Mouse (Mus musculus): ENCODE data around the gene Trmt10a. TPM values are rescaled to one million over a fixed set of nuclear protein-coding genes. Genes with fewer than 3 reads are reported as not detected.
A peak's percentile ranks its signal among the peaks of the same experiment; 100 is the strongest.

Trmt10a gene
- polyA plus RNA-seq (2012; rRNA removed), result 0.14 and 0.24 TPM in 2 replicates

- H3K27ac ChIP-seq (ENCODE audit: insufficient read depth, low read depth, low read length), result peak within 1 kb of the TSS; percentile 99
- WGBS, result under 1% methylated on average over 70 of the region's 70 CpGs
- H3K27me3 ChIP-seq (ENCODE audit: control insufficient read depth, insufficient read depth, low read length), result no peaks in the 10 kb centered on the region
These were observed at the start of gene Trmt10a for GRCm38 (mm10) chr3:138143315-138144059. Gene Trmt10a (plus strand): TSS chr3:138143448.

GRCm38 (mm10) chr3:138095301-138095700, 47.9 kb upstream of the Trmt10a start:
- Histone ChIP-seq H3K27ac (ENCODE audit: insufficient read depth, low read depth, low read length) (no peak overlapping the region), H3K27me3 (ENCODE audit: control insufficient read depth, insufficient read depth, low read length) (no peaks in the 10 kb centered on the region), H3K4me3 (ENCODE audit: low read depth, low read length) (no peak overlapping the region), H3K4me1 (ENCODE audit: control insufficient read depth, insufficient read depth, insufficient read length, low read length) (no peaks in the 10 kb centered on the region), H3K36me3 (ENCODE audit: control insufficient read depth, insufficient read depth, low read length) (peaks cover 72% of the 10 kb centered on the region)
- 69% methylated on average over 3 of the region's 3 CpGs for WGBS
- TF ChIP-seq POLR2A (IDR thresholded peaks at IDR 0.05; ENCODE audit: low read depth, low read length) (no peak), CTCF (IDR thresholded peaks at IDR 0.05; ENCODE audit: extremely low read depth, insufficient read length, insufficient replicate concordance, low read depth, low read length) (no peak)

More at GRCm38 (mm10) chr3:138143315-138144059, at the start of gene Trmt10a:
- Histone ChIP-seq H3K4me3 (ENCODE audit: low read depth, low read length) (peak within 1 kb of the TSS; percentile 96), H3K4me1 (ENCODE audit: control insufficient read depth, insufficient read depth, insufficient read length, low read length) (no peaks in the 10 kb centered on the region), H3K36me3 (ENCODE audit: control insufficient read depth, insufficient read depth, low read length) (no peaks in the 10 kb centered on the region)
- TF ChIP-seq POLR2A (IDR thresholded peaks at IDR 0.05; ENCODE audit: low read depth, low read length) (peak; percentile 81), CTCF (IDR thresholded peaks at IDR 0.05; ENCODE audit: extremely low read depth, insufficient read length, insufficient replicate concordance, low read depth, low read length) (no peak)

GRCm38 (mm10) chr3:138095718-138096117, 47.5 kb upstream of the Trmt10a start:
- no peak overlapping the region for H3K27ac ChIP-seq (ENCODE audit: insufficient read depth, low read depth, low read length)
- H3K36me3 ChIP-seq (ENCODE audit: control insufficient read depth, insufficient read depth, low read length), result peaks cover 72% of the 10 kb centered on the region
- no peak for TF ChIP-seq POLR2A (IDR thresholded peaks at IDR 0.05; ENCODE audit: low read depth, low read length)
- no peak for TF ChIP-seq CTCF (IDR thresholded peaks at IDR 0.05; ENCODE audit: extremely low read depth, insufficient read length, insufficient replicate concordance, low read depth, low read length)
- no peaks in the 10 kb centered on the region for H3K4me1 ChIP-seq (ENCODE audit: control insufficient read depth, insufficient read depth, insufficient read length, low read length)
- H3K27me3 ChIP-seq (ENCODE audit: control insufficient read depth, insufficient read depth, low read length), result no peaks in the 10 kb centered on the region
- H3K4me3 ChIP-seq (ENCODE audit: low read depth, low read length), result no peak overlapping the region
- 73% methylated on average over 10 of the region's 10 CpGs for WGBS

GRCm38 (mm10) chr3:138096263-138097028, 46.8 kb upstream of the Trmt10a start:
- H3K4me3 ChIP-seq (ENCODE audit: low read depth, low read length), result no peak overlapping the region
- H3K36me3 ChIP-seq (ENCODE audit: control insufficient read depth, insufficient read depth, low read length), result peaks cover 64% of the 10 kb centered on the region
- no peaks in the 10 kb centered on the region for H3K27me3 ChIP-seq (ENCODE audit: control insufficient read depth, insufficient read depth, low read length)
- no peaks in the 10 kb centered on the region for H3K4me1 ChIP-seq (ENCODE audit: control insufficient read depth, insufficient read depth, insufficient read length, low read length)
- TF ChIP-seq POLR2A (IDR thresholded peaks at IDR 0.05; ENCODE audit: low read depth, low read length) (no peak), CTCF (IDR thresholded peaks at IDR 0.05; ENCODE audit: extremely low read depth, insufficient read length, insufficient replicate concordance, low read depth, low read length) (no peak)
- 88% methylated on average over 19 of the region's 19 CpGs for WGBS
- no peak overlapping the region for H3K27ac ChIP-seq (ENCODE audit: insufficient read depth, low read depth, low read length)

GRCm38 (mm10) chr3:138097718-138098117, 45.5 kb upstream of the Trmt10a start:
- H3K4me3 ChIP-seq (ENCODE audit: low read depth, low read length), result no peak overlapping the region
- H3K4me1 ChIP-seq (ENCODE audit: control insufficient read depth, insufficient read depth, insufficient read length, low read length), result no peaks in the 10 kb centered on the region
- no peak overlapping the region for H3K27ac ChIP-seq (ENCODE audit: insufficient read depth, low read depth, low read length)
- no peak for TF ChIP-seq CTCF (IDR thresholded peaks at IDR 0.05; ENCODE audit: extremely low read depth, insufficient read length, insufficient replicate concordance, low read depth, low read length)
- no peak for TF ChIP-seq POLR2A (IDR thresholded peaks at IDR 0.05; ENCODE audit: low read depth, low read length)
- WGBS, result 76% methylated on average over 1 of the region's 1 CpGs
- H3K36me3 ChIP-seq (ENCODE audit: control insufficient read depth, insufficient read depth, low read length), result peaks cover 65% of the 10 kb centered on the region
- no peaks in the 10 kb centered on the region for H3K27me3 ChIP-seq (ENCODE audit: control insufficient read depth, insufficient read depth, low read length)

GRCm38 (mm10) chr3:138101936-138102335, 41.3 kb upstream of the Trmt10a start:
- no peak overlapping the region for H3K27ac ChIP-seq (ENCODE audit: insufficient read depth, low read depth, low read length)
- peaks cover 65% of the 10 kb centered on the region for H3K36me3 ChIP-seq (ENCODE audit: control insufficient read depth, insufficient read depth, low read length)
- no peaks in the 10 kb centered on the region for H3K27me3 ChIP-seq (ENCODE audit: control insufficient read depth, insufficient read depth, low read length)
- 89% methylated on average over 4 of the region's 4 CpGs for WGBS
- H3K4me1 ChIP-seq (ENCODE audit: control insufficient read depth, insufficient read depth, insufficient read length, low read length), result no peaks in the 10 kb centered on the region
- H3K4me3 ChIP-seq (ENCODE audit: low read depth, low read length), result no peak overlapping the region
- TF ChIP-seq CTCF (IDR thresholded peaks at IDR 0.05; ENCODE audit: extremely low read depth, insufficient read length, insufficient replicate concordance, low read depth, low read length) (no peak), POLR2A (IDR thresholded peaks at IDR 0.05; ENCODE audit: low read depth, low read length) (no peak)

GRCm38 (mm10) chr3:138103690-138104089, 39.6 kb upstream of the Trmt10a start:
- H3K27ac ChIP-seq (ENCODE audit: insufficient read depth, low read depth, low read length), result no peak overlapping the region
- H3K4me1 ChIP-seq (ENCODE audit: control insufficient read depth, insufficient read depth, insufficient read length, low read length), result no peaks in the 10 kb centered on the region
- TF ChIP-seq POLR2A (IDR thresholded peaks at IDR 0.05; ENCODE audit: low read depth, low read length), result no peak
- no peak for TF ChIP-seq CTCF (IDR thresholded peaks at IDR 0.05; ENCODE audit: extremely low read depth, insufficient read length, insufficient replicate concordance, low read depth, low read length)
- no peak overlapping the region for H3K4me3 ChIP-seq (ENCODE audit: low read depth, low read length)
- H3K27me3 ChIP-seq (ENCODE audit: control insufficient read depth, insufficient read depth, low read length), result no peaks in the 10 kb centered on the region
- 92% methylated on average over 4 of the region's 4 CpGs for WGBS
- H3K36me3 ChIP-seq (ENCODE audit: control insufficient read depth, insufficient read depth, low read length), result peaks cover 64% of the 10 kb centered on the region

Measured in small intestine, adult 2 months (tissue).